Mouse (Mus musculus): Measurements from ENCODE around the gene Igsf3. TPM values are rescaled to one million over a fixed set of nuclear protein-coding genes. Genes with fewer than 3 reads are reported as not detected.

Gene Igsf3
- polyA plus RNA-seq, 1 experiment from 2014 or later, result 27.6 TPM

DNA sequence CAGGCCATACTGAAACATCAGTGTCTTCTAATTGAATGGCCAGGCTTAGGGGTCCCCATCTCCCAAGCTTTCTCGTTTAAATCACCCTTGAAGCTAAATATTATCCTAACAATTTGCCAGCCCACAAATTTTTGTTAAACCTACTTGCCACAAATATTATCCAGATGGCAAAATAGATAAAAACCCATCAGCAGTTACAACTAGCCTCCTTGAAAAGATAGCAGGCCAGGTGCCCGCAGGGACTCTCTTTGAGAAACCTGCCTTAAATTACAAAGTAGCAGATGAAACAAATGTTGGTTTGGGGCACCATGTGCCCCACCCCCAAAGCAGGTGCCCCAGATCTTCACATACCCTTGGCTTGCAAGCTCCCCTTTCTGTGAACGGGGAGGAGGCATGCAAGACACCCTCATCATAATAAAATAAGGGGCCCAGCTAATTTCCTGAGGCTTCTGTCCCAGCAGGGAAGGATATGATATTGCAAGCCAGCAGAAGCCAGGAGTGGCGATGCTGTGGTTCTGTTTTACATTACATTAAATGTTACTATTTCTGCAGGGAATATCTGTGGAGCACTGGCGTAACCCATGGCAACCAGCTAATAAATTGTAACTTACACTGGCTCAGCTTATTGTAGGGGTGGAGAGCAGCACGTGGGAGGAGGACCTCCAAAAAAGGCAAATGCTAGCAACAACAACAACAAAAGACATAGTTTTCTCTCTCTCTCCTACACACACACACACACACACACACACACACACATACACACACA, 27.2 kb upstream of the Igsf3 start:
- Histone ChIP-seq H3K9me3 (ENCODE audit: control insufficient read depth, low read length) (no peaks in the 10 kb centered on the region), H3K4me1 (replicated peaks; ENCODE audit: control insufficient read depth, insufficient read depth, low read length) (no peaks in the 10 kb centered on the region), H3K27me3 (ENCODE audit: control insufficient read depth, insufficient read depth, low read length) (no peaks in the 10 kb centered on the region), H3K36me3 (ENCODE audit: control insufficient read depth, insufficient read depth, low read length) (no peaks in the 10 kb centered on the region), H3K27ac (ENCODE audit: low read depth, low read length) (no peak overlapping the region), H3K9ac (ENCODE audit: low read depth, low read length) (no peak overlapping the region), H3K4me2 (replicated peaks; ENCODE audit: low read depth, low read length) (no peak overlapping the region), H3K4me3 (ENCODE audit: low read depth, low read length) (no peak overlapping the region)
- ATAC-seq (ENCODE audit: low FRiP score) (no peak), DNase-seq (ENCODE audit: low spot score) (no peak)
- 49% methylated on average over 6 of the region's 6 CpGs for WGBS

DNA sequence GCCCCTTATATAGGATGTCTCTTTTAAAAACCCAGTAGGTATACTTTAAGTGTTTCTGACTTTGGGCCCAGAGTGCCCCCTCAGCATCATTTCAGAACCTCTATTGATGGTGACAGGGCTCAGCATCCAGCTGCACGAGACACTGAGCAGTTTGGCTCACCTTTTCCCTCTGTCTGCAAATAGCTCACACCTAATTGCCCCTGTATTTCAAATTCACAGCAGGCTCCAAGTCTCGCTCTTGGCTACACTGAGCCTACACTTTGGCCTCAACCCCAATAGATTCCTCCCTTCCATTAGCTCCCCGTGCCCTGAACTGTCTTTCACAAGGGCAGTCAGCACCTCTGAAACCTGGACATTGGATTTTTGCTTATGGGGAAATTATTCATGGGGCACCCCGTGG, 26.5 kb upstream of the Igsf3 start:
- WGBS, result 71% methylated on average over 4 of the region's 4 CpGs
- DNase-seq (ENCODE audit: low spot score), result no peak
- Histone ChIP-seq H3K4me2 (replicated peaks; ENCODE audit: low read depth, low read length) (no peak overlapping the region), H3K4me1 (replicated peaks; ENCODE audit: control insufficient read depth, insufficient read depth, low read length) (no peaks in the 10 kb centered on the region), H3K4me3 (ENCODE audit: low read depth, low read length) (no peak overlapping the region), H3K36me3 (ENCODE audit: control insufficient read depth, insufficient read depth, low read length) (no peaks in the 10 kb centered on the region), H3K27ac (ENCODE audit: low read depth, low read length) (no peak overlapping the region), H3K9ac (ENCODE audit: low read depth, low read length) (no peak overlapping the region), H3K9me3 (ENCODE audit: control insufficient read depth, low read length) (no peaks in the 10 kb centered on the region), H3K27me3 (ENCODE audit: control insufficient read depth, insufficient read depth, low read length) (no peaks in the 10 kb centered on the region)
- ATAC-seq (ENCODE audit: low FRiP score), result no peak

DNA sequence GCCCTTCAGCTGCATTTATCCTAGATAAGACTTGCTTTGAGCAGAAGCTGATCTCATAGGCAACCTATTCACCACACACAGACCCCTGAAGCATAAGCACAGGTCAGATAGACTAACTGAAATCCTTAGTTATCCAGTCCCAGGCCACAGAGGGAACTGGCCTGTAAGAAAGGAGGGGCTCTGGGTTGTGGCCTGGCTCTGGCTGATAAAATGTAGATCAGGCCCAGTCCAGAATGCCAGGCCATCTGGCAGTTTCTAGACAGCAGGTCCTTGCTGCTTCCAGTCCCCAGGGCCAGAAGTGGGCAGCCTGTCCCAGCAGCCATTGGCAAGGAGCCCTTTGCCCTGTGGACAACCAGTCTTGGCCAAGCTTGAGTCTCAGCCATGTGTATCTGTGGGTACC, 22.4 kb upstream of the Igsf3 start:
- Histone ChIP-seq H3K4me2 (replicated peaks; ENCODE audit: low read depth, low read length) (no peak overlapping the region), H3K9me3 (ENCODE audit: control insufficient read depth, low read length) (no peaks in the 10 kb centered on the region), H3K27ac (ENCODE audit: low read depth, low read length) (0 out of 2 replicates have a peak overlapping the region, but pooled peaks have one; percentile 3), H3K36me3 (ENCODE audit: control insufficient read depth, insufficient read depth, low read length) (no peaks in the 10 kb centered on the region), H3K9ac (ENCODE audit: low read depth, low read length) (no peak overlapping the region), H3K4me1 (replicated peaks; ENCODE audit: control insufficient read depth, insufficient read depth, low read length) (no peaks in the 10 kb centered on the region), H3K27me3 (ENCODE audit: control insufficient read depth, insufficient read depth, low read length) (no peaks in the 10 kb centered on the region), H3K4me3 (ENCODE audit: low read depth, low read length) (no peak overlapping the region)
- ATAC-seq (ENCODE audit: low FRiP score) (no peak), DNase-seq (ENCODE audit: low spot score) (no peak)

DNA sequence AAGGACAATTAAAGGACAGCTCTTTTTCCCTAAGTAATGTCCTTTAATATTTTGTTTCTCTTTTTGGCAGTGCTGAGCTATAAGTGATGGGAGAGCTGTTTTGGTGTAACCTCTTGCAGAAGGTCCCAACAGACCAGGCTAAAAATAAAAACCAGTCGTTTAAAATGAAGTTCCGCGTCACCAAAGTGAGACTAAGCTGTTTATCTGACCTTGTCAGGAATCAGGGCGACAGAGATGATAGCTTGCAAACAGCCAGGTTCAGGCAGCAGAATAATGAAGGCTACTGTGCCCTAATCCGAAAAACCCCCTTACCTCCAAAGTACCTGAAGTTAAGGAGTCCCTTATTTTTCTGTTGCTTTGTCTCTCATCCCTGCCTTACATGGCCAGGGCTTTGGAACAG, 21.2 kb upstream of the Igsf3 start:
- H3K9me3 ChIP-seq (ENCODE audit: control insufficient read depth, low read length), result no peaks in the 10 kb centered on the region
- H3K4me3 ChIP-seq (ENCODE audit: low read depth, low read length), result no peak overlapping the region
- H3K9ac ChIP-seq (ENCODE audit: low read depth, low read length), result no peak overlapping the region
- DNase-seq (ENCODE audit: low spot score), result no peak
- no peak for ATAC-seq (ENCODE audit: low FRiP score)
- H3K27ac ChIP-seq (ENCODE audit: low read depth, low read length), result no peak overlapping the region
- no peak overlapping the region for H3K4me2 ChIP-seq (replicated peaks; ENCODE audit: low read depth, low read length)
- H3K4me1 ChIP-seq (replicated peaks; ENCODE audit: control insufficient read depth, insufficient read depth, low read length), result no peaks in the 10 kb centered on the region
- H3K36me3 ChIP-seq (ENCODE audit: control insufficient read depth, insufficient read depth, low read length), result no peaks in the 10 kb centered on the region
- 72% methylated on average over 5 of the region's 5 CpGs for WGBS
- no peaks in the 10 kb centered on the region for H3K27me3 ChIP-seq (ENCODE audit: control insufficient read depth, insufficient read depth, low read length)

DNA sequence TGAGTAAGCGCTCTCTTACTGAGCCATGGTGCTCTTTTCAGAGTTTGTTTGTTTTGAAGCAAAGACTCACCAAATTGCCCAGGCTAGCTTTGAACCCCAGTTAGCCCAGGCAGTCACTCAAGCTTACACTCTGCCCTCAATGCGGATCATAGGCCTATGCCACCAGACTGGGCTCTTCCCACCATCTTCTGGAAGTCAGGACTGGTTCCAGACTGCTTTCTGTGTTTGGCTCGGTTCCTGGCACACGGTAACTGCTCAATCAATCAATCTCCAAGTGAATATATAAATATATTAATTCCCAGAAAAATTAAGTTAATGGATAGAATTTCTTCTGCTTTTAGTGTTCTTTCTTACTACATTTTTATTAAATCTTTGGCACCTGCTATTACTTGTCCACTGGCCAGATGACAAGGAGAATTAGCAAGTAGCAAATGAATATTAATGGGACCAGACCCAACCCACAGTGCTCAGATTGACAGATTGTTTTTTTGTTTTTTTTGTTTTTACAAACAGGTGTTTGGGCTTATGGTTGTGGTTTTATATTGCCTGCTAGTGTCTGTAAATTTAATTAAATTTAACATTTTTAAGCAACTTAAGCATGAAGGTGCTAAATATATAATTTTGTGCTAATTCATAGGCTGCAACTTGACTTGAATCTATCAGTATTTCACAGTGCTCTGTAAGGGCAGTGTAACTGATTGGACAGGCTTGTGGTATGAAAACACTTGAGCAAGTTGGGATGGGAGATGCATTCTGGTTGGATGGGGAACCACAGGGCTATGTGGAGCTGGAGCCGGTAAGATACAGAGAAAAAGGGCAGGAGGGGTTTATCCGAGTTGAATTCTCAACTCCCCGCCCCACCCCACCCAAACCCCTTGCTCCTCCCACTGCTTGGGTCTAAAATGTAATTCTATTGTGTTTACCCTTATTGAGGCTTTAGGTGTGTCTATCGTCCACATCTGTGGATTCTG, 20.0 kb upstream of the Igsf3 start:
- no peak overlapping the region for H3K9ac ChIP-seq (ENCODE audit: low read depth, low read length)

DNA sequence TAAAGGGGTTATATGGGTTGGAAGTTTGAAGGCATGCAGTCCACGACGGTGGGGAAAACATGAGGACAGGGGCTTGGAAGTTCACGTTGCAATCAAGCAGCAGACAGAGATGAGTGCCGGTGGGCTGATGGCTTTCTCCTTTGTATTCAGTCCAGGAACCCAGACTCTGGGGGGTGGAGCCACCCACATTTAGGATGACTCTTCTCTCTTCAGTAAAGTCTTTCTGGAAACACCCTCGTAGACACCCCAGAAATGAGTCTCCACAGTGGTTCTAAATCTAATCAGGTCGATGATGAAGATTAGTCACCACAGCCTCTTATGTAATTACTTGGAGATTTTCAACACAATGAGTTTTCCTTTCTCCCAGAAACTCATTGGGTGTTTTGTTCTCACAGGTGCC, 16.1 kb upstream of the Igsf3 start:
- ATAC-seq (ENCODE audit: low FRiP score) (no peak), DNase-seq (ENCODE audit: low spot score) (no peak)
- Histone ChIP-seq H3K36me3 (ENCODE audit: control insufficient read depth, insufficient read depth, low read length) (no peaks in the 10 kb centered on the region), H3K4me2 (replicated peaks; ENCODE audit: low read depth, low read length) (no peak overlapping the region), H3K27ac (ENCODE audit: low read depth, low read length) (no peak overlapping the region), H3K27me3 (ENCODE audit: control insufficient read depth, insufficient read depth, low read length) (no peaks in the 10 kb centered on the region), H3K4me3 (ENCODE audit: low read depth, low read length) (no peak overlapping the region), H3K9ac (ENCODE audit: low read depth, low read length) (no peak overlapping the region), H3K9me3 (ENCODE audit: control insufficient read depth, low read length) (no peaks in the 10 kb centered on the region), H3K4me1 (replicated peaks; ENCODE audit: control insufficient read depth, insufficient read depth, low read length) (no peaks in the 10 kb centered on the region)
- 88% methylated on average over 6 of the region's 6 CpGs for WGBS

More for the DNA sequence above, 20.0 kb upstream of the Igsf3 start:
- Histone ChIP-seq H3K27me3 (ENCODE audit: control insufficient read depth, insufficient read depth, low read length) (no peaks in the 10 kb centered on the region), H3K9me3 (ENCODE audit: control insufficient read depth, low read length) (no peaks in the 10 kb centered on the region), H3K27ac (ENCODE audit: low read depth, low read length) (no peak overlapping the region), H3K4me2 (replicated peaks; ENCODE audit: low read depth, low read length) (no peak overlapping the region), H3K4me3 (ENCODE audit: low read depth, low read length) (no peak overlapping the region), H3K4me1 (replicated peaks; ENCODE audit: control insufficient read depth, insufficient read depth, low read length) (no peaks in the 10 kb centered on the region), H3K36me3 (ENCODE audit: control insufficient read depth, insufficient read depth, low read length) (no peaks in the 10 kb centered on the region)
- DNase-seq (ENCODE audit: low spot score) (no peak), ATAC-seq (ENCODE audit: low FRiP score) (no peak)
- WGBS, result 86% methylated on average over 8 of the region's 8 CpGs

DNA sequence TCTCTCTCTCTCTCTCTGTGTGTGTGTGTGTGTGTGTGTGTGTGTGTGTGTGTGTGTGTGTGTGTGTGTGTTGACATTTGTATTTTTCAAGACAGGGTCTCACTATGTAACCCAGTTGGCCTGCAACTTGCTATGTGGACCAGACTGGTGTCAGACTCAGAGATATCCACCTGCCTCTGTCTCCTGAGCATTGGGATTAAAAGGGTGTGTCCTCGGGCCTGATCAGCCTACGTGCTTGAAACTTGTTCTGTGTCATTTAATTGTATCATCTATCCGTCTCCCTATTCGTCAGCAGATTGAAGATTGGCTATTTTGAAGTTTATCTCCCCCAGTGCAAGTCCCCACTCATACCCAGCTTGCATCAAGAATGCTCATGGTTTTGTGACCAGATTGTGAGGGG, 14.5 kb upstream of the Igsf3 start:
- Histone ChIP-seq H3K4me2 (replicated peaks; ENCODE audit: low read depth, low read length) (no peak overlapping the region), H3K36me3 (ENCODE audit: control insufficient read depth, insufficient read depth, low read length) (no peaks in the 10 kb centered on the region), H3K27ac (ENCODE audit: low read depth, low read length) (no peak overlapping the region), H3K9ac (ENCODE audit: low read depth, low read length) (no peak overlapping the region), H3K27me3 (ENCODE audit: control insufficient read depth, insufficient read depth, low read length) (no peaks in the 10 kb centered on the region), H3K9me3 (ENCODE audit: control insufficient read depth, low read length) (no peaks in the 10 kb centered on the region), H3K4me1 (replicated peaks; ENCODE audit: control insufficient read depth, insufficient read depth, low read length) (no peaks in the 10 kb centered on the region), H3K4me3 (ENCODE audit: low read depth, low read length) (no peak overlapping the region)
- DNase-seq (ENCODE audit: low spot score), result no peak
- whole genome bisulfite sequencing, result 82% methylated on average over 4 of the region's 4 CpGs
- no peak for ATAC-seq (ENCODE audit: low FRiP score)

DNA sequence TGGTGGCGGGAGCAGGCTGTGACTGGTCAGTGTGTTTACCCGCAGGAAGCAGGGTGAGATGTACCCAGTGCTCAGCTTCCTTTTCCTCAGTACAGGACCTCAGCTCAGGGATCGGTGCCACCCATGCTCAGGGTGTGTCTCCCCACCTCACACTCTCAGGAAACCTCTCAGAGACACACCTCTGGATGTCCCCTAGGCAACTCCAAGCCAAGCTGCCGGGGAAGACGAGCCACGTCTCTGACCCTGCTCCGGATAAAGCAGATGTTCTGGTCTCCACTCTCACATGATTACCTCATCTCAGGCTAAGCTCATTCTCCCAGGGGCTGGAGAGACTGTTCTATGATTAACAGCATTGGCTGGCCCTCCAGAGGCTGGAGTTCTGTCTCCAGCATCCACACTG, 13.3 kb upstream of the Igsf3 start:
- no peaks in the 10 kb centered on the region for H3K27me3 ChIP-seq (ENCODE audit: control insufficient read depth, insufficient read depth, low read length)
- H3K36me3 ChIP-seq (ENCODE audit: control insufficient read depth, insufficient read depth, low read length), result no peaks in the 10 kb centered on the region
- no peaks in the 10 kb centered on the region for H3K9me3 ChIP-seq (ENCODE audit: control insufficient read depth, low read length)
- no peak for ATAC-seq (ENCODE audit: low FRiP score)
- no peaks in the 10 kb centered on the region for H3K4me1 ChIP-seq (replicated peaks; ENCODE audit: control insufficient read depth, insufficient read depth, low read length)
- 80% methylated on average over 7 of the region's 7 CpGs for WGBS
- no peak overlapping the region for H3K4me3 ChIP-seq (ENCODE audit: low read depth, low read length)
- H3K27ac ChIP-seq (ENCODE audit: low read depth, low read length), result no peak overlapping the region
- H3K9ac ChIP-seq (ENCODE audit: low read depth, low read length), result no peak overlapping the region
- DNase-seq (ENCODE audit: low spot score), result no peak
- no peak overlapping the region for H3K4me2 ChIP-seq (replicated peaks; ENCODE audit: low read depth, low read length)

Data from hindbrain, embryonic 11.5 days (tissue).